Mouse (Mus musculus) megakaryocyte, adult 5-6 weeks (primary cell): ENCODE data around the gene Wfdc12. TPM values are rescaled to one million over a fixed set of nuclear protein-coding genes. Genes with fewer than 3 reads are reported as not detected.

Source experiments
- ATAC-seq: 2 replicates; pipeline ENCODE4 v1.8.0; 2016; ENCODE audit warnings: mild to moderate bottlenecking, inconsistent platforms; ENCODE audit not compliant: poor library complexity, severe bottlenecking
- total RNA-seq, 2 experiments: library from RNA; stranded (forward) in 1 of 2; stranded (reverse) in 1 of 2; fragments of 153-499, 151-499 nt in 1 of 2; fragments of 221-1000, 200-1000 nt in 1 of 2; gene quantifications; 2 replicates each; pipeline versions ENCODE4 v1.2.3 to v1.2.4; 2015 to 2017

Gene Wfdc12
- total RNA-seq, 2 experiments from 2014 or later = not detected

DNA sequence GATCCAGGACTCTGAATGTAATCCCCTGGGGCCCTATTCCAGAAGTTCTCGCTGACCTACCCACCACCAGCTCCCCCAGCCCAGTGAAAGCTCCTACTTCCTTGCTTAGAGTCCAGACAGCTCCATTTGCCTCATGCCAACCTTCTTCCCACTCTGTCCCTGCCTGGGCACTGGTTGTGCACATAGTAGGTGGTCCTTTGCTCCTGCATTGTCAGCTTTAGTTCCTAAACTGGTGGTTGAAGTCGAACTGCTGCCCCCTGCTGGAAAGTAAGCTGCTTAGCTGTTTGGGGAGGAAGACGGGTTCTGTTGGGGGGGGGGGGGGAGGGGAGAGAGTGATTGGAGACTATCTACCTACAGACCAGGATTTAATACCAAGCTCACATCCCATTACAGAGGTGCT is 10.3 kb downstream of the Wfdc12 start:
- no peak for ATAC-seq

DNA sequence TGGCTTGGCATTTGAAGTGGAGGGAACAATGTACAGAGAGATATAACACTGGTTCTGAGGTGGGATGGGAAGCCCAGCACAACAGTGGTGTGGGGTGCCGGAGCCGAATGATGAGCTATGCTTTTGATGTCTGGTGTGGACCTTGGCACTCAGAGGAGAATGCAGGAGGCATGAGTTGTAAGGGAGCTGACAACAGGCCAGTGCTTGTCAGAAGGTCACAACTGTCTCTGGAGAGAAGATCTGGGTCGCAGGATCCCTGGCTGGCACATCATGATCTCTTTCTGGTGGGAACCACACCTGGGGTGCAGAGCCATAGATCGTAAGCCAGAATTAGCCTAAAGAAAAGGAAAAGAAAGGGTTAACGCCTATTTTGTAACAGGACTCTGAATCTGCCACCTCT is 12.6 kb downstream of the Wfdc12 start:
- ATAC-seq = no peak

DNA sequence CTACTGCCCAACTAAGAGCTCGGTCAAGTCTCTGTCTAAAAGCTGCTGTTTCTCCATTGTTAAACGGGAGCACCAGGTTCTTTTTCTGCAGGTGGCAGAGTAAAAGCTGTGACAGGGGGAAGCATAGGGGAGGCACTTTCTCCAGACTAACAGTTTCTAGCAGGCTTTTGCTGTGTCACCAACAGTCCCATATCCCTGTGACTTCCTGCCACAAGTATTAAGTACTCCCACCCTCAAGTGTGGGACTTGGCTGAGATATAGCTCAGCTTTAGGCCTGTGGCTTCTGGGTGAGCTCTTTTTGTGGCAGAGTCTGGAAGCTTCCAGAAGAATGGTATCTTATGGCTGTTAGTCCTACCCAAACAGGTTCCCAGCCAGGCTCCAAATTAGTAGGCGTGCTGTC is 14.6 kb downstream of the Wfdc12 start:
- no peak for ATAC-seq

GRCm38 (mm10) chr2:164174649-164175395 is 15.6 kb downstream of the Wfdc12 start:
- no peak for ATAC-seq

DNA sequence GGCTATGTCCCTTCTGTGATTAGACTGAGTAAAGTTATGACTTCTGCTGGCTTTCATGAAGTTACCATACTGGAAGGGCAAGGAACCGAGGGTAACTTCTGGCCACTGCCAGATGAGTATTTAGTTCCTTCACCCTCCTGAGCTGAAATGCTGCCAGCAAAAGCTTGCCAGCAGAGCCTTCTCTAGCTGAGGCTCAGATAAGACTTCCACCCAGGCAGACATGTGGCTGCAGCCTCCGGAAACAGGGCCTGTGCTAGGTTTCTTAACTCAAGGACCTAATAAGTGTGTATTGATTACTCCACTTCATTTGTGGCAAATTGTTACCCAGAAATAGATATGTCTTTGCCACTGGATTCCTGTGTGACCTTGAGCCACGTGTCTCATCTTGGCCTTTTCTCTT is 17.0 kb downstream of the Wfdc12 start:
- ATAC-seq = no peak

- no peak for ATAC-seq
These were observed 19.5 kb downstream of the Wfdc12 start, which contains the start of gene Kcns1 for GRCm38 (mm10) chr2:164170902-164171301. TSS of gene Kcns1 (minus strand) at chr2:164171113.

- no peak for ATAC-seq
These were observed 20.1 kb downstream of the Wfdc12 start for GRCm38 (mm10) chr2:164170326-164170725.

DNA sequence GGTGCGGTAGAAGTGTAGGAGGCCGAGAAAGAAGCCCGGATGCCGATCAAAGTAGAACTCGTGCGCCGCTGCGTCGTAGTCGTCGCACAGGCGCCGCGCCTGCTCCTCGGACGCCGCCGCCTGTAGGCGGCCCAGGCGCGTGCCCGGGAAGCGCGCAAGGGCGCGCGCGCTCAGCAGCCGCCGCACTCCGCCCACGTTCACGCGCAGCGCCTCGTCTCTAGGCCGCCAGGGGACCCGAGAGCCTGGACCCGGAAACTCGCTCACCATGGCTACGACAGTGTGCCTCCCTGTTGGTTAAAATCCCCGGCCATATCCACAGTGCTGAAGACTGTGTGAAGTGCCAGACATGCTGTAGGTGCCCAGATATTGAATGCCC is 21.8 kb downstream of the Wfdc12 start:
- ATAC-seq = no peak

DNA sequence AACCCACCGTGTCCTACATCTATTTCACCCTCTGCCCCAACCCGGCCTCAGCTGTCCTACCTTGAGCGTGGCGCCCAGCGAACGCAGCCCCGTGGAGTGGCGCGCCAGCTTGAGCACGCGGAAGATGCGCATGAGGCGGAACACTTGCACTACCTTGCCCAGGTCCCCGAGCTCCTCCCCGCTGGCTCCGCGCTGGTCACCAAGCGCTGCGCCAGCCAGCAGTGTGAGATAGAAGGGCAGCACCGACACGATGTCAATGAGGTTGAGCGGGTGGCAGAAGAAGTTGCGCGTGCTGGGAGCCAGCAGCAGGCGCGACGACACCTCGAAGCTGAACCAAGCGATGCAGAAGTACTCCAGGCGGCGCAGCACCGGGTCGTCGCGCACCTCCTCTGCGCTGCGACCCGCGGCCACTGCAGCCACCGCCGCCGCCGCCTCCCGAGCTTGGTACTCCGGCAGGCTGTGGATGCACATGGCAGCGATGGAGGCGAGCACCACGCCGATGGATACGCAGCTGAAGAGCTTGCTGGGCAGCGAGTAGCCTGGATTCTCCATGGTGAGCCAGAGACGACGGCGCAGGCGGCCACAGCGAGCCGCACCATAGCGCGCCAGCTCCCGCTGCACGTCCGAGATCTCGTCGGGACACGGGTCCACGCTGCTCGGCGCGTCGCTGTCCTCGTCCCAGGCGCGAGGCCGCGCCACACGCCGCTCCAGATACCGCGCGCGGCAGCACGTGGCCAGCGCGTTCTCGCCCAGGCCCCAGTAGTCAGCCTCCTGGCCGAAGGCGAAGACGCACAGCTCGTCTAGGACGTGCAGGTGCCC is 22.4 kb downstream of the Wfdc12 start:
- no peak for ATAC-seq

- no peak for ATAC-seq
These were observed 25.5 kb downstream of the Wfdc12 start for GRCm38 (mm10) chr2:164164941-164165340.

DNA sequence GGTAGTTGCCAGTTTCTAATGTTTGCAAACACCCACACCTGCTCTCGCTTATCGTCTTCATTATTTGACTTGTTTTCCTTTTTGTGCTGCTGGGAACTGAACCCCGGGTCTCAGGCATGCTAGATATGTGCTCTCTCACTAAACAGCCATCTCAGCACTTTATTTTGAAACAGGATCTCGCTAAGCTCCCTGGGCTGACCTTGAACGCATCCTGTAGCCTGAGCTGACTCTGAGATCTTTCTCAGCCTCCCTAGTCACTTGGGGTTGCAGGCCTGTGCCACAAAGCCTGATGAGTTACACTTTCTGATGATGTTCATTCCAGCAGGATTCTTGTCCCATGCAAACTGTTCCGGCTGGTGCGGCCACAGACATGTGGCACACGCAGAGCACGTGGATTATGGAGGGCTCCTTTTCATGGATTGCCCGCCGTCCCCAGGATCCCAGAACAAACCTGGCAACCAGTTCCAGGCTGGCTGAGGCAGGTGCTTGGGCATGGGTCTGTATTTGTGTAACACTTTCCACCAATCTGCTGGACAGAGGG is 28.8 kb downstream of the Wfdc12 start:
- no peak for ATAC-seq

- ATAC-seq = no peak
These were observed 31.6 kb downstream of the Wfdc12 start for GRCm38 (mm10) chr2:164158838-164159237.

GRCm38 (mm10) chr2:164156158-164156557 is 34.2 kb downstream of the Wfdc12 start:
- ATAC-seq = no peak

GRCm38 (mm10) chr2:164154007-164154406 is 36.4 kb downstream of the Wfdc12 start:
- ATAC-seq = no peak

GRCm38 (mm10) chr2:164152341-164152740 is 38.1 kb downstream of the Wfdc12 start:
- no peak for ATAC-seq

GRCm38 (mm10) chr2:164150086-164150760 is 40.2 kb downstream of the Wfdc12 start:
- no peak for ATAC-seq

DNA sequence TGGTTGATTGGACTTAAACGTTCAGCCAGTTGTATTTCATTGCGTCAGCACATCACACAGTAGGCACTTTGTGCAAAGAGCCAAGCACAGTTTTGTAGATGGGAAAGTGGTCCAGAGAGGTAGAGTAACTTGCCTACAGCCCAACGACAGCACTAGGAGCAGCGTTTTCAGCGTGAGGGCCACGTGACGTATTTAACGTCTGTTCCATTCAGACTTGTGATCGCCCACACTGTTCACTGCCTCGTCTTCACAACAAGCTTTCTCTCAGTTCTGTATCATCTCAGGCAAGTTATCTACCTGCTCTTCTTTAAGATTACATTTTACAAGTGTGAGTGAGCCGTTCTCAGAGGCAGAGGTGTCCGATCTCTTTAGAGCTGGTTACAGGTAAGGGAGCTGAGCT is 43.9 kb downstream of the Wfdc12 start:
- no peak for ATAC-seq

GRCm38 (mm10) chr2:164144541-164144940 is 45.9 kb downstream of the Wfdc12 start:
- ATAC-seq = no peak

DNA sequence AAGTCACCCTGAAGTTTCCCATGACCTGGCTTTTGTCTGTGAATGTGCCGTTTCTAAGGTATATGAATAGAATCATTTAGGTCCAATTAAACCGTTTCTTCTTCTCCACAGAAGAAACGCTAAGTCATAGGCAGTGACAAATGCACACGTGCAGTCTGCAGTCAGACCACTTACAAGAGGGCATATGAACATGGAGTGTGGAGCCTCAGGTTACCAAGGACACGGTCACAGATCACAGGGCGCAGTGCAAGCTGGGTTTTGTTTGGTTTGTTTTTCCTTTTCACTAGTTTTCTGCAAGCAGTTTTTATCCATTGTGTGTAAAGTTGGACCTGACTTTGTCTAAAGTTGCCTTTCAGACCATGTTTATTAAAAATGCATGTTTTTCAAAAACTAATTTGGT is 46.4 kb downstream of the Wfdc12 start:
- ATAC-seq = no peak

DNA sequence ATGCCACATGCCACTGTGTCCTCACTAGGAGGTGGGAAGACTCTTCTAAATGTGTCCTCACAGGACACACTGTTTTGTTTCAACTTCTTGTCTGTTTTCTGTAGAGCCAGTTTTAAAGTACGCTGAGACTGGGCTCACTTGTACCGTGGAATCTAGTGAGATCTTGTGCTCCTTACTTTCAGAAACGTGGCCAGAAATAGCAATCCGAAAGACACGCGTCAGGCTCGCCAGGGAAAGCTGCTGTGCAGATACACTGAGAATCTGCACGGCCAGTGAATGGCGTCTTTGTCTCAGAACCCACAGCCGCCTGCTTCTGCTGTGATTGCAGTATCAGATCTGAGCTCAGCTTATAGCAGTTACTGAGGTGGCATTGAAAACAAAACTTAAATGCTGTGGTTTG is 48.4 kb downstream of the Wfdc12 start:
- no peak for ATAC-seq
